Mouse (Mus musculus) midbrain, embryonic 12.5 days (tissue): ENCODE measurements around the gene Tbx18. TPM values are rescaled to one million over a fixed set of nuclear protein-coding genes. Genes with fewer than 3 reads are reported as not detected.

Experiments used
- ATAC-seq: fragments of 200-750 bp; cut with Nextera tagmentation; 2 replicates; pipeline ENCODE4 v1.8.0; 2017; ENCODE audit warnings: low read depth, moderate TSS enrichment, moderate library complexity; ENCODE audit not compliant: low FRiP score
- H3K27ac ChIP-seq: fragments of 300-500 bp; sonication (generic); replicated peaks from 2 replicates; pipeline ENCODE4 v1.5.1; 2016; ENCODE audit warnings: mild to moderate bottlenecking
- H3K27me3 ChIP-seq: fragments of 300-500 bp; sonication (generic); 2 replicates; pipeline ENCODE4 v1.6.1; 2016; ENCODE audit warnings: mild to moderate bottlenecking
- H3K36me3 ChIP-seq: fragments of 300-500 bp; sonication (generic); 2 replicates; pipeline ENCODE4 v1.6.1; 2016
- H3K4me1 ChIP-seq: fragments of 300-500 bp; sonication (generic); 2 replicates; pipeline ENCODE4 v1.6.1; 2016
- H3K4me2 ChIP-seq: fragments of 300-500 bp; sonication (generic); replicated peaks from 2 replicates; pipeline ENCODE4 v1.6.1; 2016; ENCODE audit warnings: mild to moderate bottlenecking, moderate library complexity
- H3K4me3 ChIP-seq: fragments of 300-500 bp; sonication (generic); 2 replicates; pipeline ENCODE4 v1.5.1; 2016; ENCODE audit warnings: mild to moderate bottlenecking
- H3K9ac ChIP-seq: fragments of 300-500 bp; sonication (generic); replicated peaks from 2 replicates; pipeline ENCODE4 v1.6.1; 2016; ENCODE audit warnings: mild to moderate bottlenecking, moderate library complexity
- H3K9me3 ChIP-seq: fragments of 300-500 bp; sonication (generic); 2 replicates; pipeline ENCODE4 v1.6.1; 2016; ENCODE audit warnings: mild to moderate bottlenecking
- WGBS: fragments of 180-500 bp; shearing (Covaris S2); methylation state at CpG from one replicate; pipeline ENCODE4 v1.1.7; 2016; 5-methylcytosine and 5-hydroxymethylcytosine counted together
- polyA plus RNA-seq: library from polyadenylated mRNA; unstranded; fragments of >200 nt; fragmentation: Nextera tagmentation; extraction: Ambion mirVana; gene quantifications from 2 replicates; pipeline ENCODE4 v1.2.1, GENCODE M21; 2016

Gene Tbx18
- polyA plus RNA-seq: 5.6 and 6.4 TPM in 2 replicates

- no peaks in the 10 kb centered on the region for H3K9me3 ChIP-seq
- H3K4me1 ChIP-seq: peaks cover 23% of the 10 kb centered on the region
- H3K27ac ChIP-seq: 0 out of 2 replicates have a peak within 1 kb of the TSS, but pooled peaks have one; percentile 6
- peak within 1 kb of the TSS; percentile 75 for H3K4me2 ChIP-seq
- peaks cover 69% of the 10 kb centered on the region for H3K27me3 ChIP-seq
- no peaks in the 10 kb centered on the region for H3K36me3 ChIP-seq
- WGBS: under 1% methylated on average over 27 of the region's 27 CpGs
- peak within 1 kb of the TSS; percentile 47 for H3K4me3 ChIP-seq
- H3K9ac ChIP-seq: peak within 1 kb of the TSS; percentile 51
- peak; percentile 89 for ATAC-seq
Observed at GRCm38 (mm10) chr9:87730961-87731535, at the start of gene Tbx18. TSS of gene Tbx18 (minus strand) at chr9:87731260.

DNA sequence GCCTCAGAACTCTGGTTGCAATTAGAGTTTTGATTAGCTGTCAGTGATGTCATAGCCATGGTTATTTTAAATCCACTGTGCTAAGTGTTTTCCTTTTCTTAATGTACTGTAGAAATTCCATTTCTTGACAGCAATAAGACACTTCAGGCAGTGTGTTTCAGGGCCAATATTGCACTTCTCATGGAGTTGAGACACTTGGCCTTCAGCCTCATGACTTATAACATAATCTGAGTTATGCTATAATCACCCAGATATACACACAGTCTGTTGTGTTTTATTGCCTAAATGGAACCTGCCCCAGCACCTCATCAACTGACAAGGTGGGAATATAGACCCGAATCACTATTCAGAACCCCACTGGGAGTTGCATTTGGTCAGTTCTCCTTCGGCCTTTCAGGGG, 42.9 kb upstream of the Tbx18 start:
- Histone ChIP-seq H3K9me3 (no peaks in the 10 kb centered on the region), H3K9ac (no peak overlapping the region), H3K27ac (no peak overlapping the region), H3K4me3 (no peak overlapping the region), H3K4me1 (no peaks in the 10 kb centered on the region), H3K4me2 (no peak overlapping the region), H3K27me3 (no peaks in the 10 kb centered on the region), H3K36me3 (no peaks in the 10 kb centered on the region)
- ATAC-seq: no peak
- 92% methylated on average over 2 of the region's 2 CpGs for WGBS

DNA sequence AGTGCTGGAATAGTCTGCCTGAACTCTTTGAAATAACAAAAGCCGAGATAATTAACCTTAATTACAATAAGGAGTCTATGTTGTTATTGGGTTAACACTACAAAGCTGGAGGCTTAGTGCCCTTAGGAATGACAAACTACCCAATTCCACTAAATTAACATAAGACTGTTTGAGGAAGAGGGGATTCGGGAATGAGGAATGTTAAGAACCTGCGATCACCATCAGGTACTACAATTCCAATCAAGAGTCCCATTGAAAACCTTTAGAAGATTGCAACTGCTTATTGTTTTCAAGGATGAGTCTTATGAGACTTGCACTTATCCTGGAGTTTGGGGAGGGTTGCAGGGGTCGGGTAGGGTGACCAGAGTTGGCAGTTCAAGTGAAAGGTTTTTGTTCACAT, 24.6 kb upstream of the Tbx18 start:
- Histone ChIP-seq H3K4me1 (no peaks in the 10 kb centered on the region), H3K36me3 (no peaks in the 10 kb centered on the region), H3K9ac (no peak overlapping the region), H3K4me3 (no peak overlapping the region), H3K9me3 (no peaks in the 10 kb centered on the region), H3K4me2 (no peak overlapping the region), H3K27ac (no peak overlapping the region), H3K27me3 (no peaks in the 10 kb centered on the region)
- 66% methylated on average over 4 of the region's 4 CpGs for WGBS
- no peak for ATAC-seq

DNA sequence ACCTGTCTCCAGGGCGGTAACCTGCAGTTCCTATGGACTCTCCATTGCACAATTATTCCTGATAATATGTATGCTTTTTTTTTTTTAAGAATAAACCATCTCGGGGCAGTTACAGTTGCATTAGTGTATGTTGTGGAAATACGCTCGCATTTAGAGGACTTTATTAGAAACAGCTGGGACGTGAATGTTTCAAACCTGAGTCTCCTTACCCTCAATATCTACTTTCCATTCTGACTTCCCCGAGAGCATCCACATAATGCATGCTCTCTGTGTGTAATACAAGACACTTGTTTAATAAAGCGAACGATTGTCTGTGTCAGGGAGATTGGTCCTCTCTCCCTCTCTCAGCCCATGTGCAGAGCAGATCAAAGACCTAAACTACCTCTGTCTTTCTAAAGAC, 10.5 kb upstream of the Tbx18 start:
- H3K36me3 ChIP-seq: no peaks in the 10 kb centered on the region
- no peak overlapping the region for H3K27ac ChIP-seq
- H3K4me3 ChIP-seq: no peak overlapping the region
- WGBS: 81% methylated on average over 8 of the region's 8 CpGs
- H3K9ac ChIP-seq: no peak overlapping the region
- peaks cover 62% of the 10 kb centered on the region for H3K27me3 ChIP-seq
- no peaks in the 10 kb centered on the region for H3K9me3 ChIP-seq
- no peak for ATAC-seq
- H3K4me2 ChIP-seq: no peak overlapping the region
- peaks cover 16% of the 10 kb centered on the region for H3K4me1 ChIP-seq

- H3K4me2 ChIP-seq: peak overlapping the region; percentile 42
- peak; percentile 83 for ATAC-seq
- H3K9ac ChIP-seq: no peak overlapping the region
- H3K36me3 ChIP-seq: no peaks in the 10 kb centered on the region
- WGBS: 2% methylated on average over 11 of the region's 11 CpGs
- H3K27ac ChIP-seq: no peak overlapping the region
- no peaks in the 10 kb centered on the region for H3K9me3 ChIP-seq
- H3K4me3 ChIP-seq: peak overlapping the region; percentile 25
- H3K4me1 ChIP-seq: peaks cover 16% of the 10 kb centered on the region
- H3K27me3 ChIP-seq: peaks cover 70% of the 10 kb centered on the region
Observed at GRCm38 (mm10) chr9:87740667-87741066, 9.6 kb upstream of the Tbx18 start.

DNA sequence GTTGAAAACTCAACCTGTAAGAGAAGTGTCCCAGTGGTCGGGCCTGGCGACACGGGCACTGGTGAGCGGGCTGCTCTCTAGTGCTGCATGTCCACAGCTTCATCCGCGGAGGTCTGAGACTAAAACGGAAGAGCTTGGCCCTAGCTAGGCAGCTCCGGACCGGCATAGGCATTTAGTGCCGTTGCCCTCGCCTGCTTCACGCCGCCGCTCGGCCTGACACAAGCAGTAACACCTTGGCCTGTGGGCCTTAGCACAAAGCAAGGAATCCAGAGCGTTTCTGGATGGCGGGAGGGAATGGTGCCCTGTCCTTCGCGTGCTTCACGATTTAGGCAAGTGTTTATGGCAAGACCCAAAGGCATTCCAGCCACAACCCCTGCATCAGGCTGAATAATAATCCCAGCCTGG, 9.2 kb upstream of the Tbx18 start:
- H3K27me3 ChIP-seq: peaks cover 74% of the 10 kb centered on the region
- peak overlapping the region; percentile 42 for H3K4me2 ChIP-seq
- no peaks in the 10 kb centered on the region for H3K36me3 ChIP-seq
- peak; percentile 53 for ATAC-seq
- 1% methylated on average over 20 of the region's 20 CpGs for WGBS
- H3K27ac ChIP-seq: no peak overlapping the region
- peak overlapping the region; percentile 25 for H3K4me3 ChIP-seq
- no peak overlapping the region for H3K9ac ChIP-seq
- H3K9me3 ChIP-seq: no peaks in the 10 kb centered on the region
- H3K4me1 ChIP-seq: peaks cover 16% of the 10 kb centered on the region

GRCm38 (mm10) chr9:87739543-87740161, 8.6 kb upstream of the Tbx18 start:
- Histone ChIP-seq H3K9ac (no peak overlapping the region), H3K27ac (no peak overlapping the region), H3K9me3 (no peaks in the 10 kb centered on the region), H3K4me3 (peak overlapping the region; percentile 25), H3K36me3 (no peaks in the 10 kb centered on the region), H3K4me1 (peaks cover 16% of the 10 kb centered on the region), H3K27me3 (peaks cover 80% of the 10 kb centered on the region), H3K4me2 (peak overlapping the region; percentile 42)
- under 1% methylated on average over 41 of the region's 41 CpGs for WGBS
- peak; percentile 45 for ATAC-seq

DNA sequence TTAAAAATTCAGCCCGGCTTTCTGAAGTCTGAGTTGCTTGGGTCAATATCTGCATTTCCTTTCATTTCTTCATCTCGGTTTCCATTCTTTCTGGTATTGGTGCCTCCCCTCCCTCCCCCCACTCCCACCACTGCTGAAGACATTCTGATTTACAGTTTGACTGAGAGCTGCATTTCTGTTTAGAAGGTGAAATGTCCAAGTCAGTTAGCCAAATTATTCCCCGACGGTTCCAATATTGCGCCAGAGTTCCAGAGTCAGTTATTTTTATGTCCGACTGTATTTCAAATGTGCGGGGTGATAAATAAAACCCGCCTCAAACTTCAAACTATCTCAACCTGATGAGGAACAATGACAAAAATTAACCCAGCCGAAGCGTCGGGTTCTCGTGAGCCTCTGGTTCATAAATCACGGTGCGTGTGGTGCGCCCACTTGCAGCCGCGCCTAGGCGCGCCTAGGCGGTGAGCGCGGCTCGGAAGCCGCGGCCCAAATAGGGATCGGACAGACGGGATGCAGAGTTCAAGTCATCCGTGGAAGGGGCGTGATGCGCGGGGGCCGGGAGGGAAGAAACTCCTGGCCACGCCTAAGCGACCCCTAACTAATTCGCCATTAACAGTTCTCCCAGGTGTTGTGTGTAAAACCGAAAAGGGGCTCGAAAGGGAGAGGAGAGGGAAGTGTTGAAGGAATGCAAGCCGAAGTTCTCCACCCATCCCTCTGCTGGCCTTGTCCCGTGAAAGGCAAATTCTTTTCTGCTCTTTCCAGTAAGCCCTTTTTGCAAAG, 7.9 kb upstream of the Tbx18 start:
- Histone ChIP-seq H3K9me3 (no peaks in the 10 kb centered on the region), H3K36me3 (no peaks in the 10 kb centered on the region), H3K9ac (no peak overlapping the region), H3K27me3 (peaks cover 87% of the 10 kb centered on the region), H3K4me1 (peaks cover 16% of the 10 kb centered on the region), H3K4me2 (peak overlapping the region; percentile 42), H3K4me3 (peak overlapping the region; percentile 25), H3K27ac (no peak overlapping the region)
- no peak for ATAC-seq
- under 1% methylated on average over 39 of the region's 39 CpGs for WGBS

DNA sequence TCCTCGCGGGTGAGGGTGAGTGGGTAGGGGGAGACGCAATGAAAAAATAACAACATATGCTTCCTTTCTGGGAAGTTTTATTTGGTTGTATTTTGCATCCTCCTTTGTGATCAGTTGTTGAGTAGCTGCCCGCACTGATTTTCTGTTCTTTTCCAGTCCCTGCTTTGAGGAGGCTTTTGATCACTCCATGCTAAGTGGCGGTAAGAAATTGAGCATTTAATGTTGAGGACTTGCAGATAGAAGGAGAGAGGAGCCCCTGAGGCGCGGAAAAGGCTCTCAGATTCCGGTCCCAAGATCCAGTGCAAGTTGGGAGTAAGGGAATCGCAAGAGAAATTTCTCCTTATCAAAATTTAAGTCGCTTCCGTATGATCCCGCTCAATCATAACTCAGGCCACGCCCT, 7.1 kb upstream of the Tbx18 start:
- ATAC-seq: no peak
- 1% methylated on average over 13 of the region's 13 CpGs for WGBS
- peaks cover 19% of the 10 kb centered on the region for H3K4me1 ChIP-seq
- H3K27ac ChIP-seq: no peak overlapping the region
- peaks cover 90% of the 10 kb centered on the region for H3K27me3 ChIP-seq
- no peak overlapping the region for H3K4me2 ChIP-seq
- H3K9ac ChIP-seq: no peak overlapping the region
- no peaks in the 10 kb centered on the region for H3K9me3 ChIP-seq
- H3K36me3 ChIP-seq: no peaks in the 10 kb centered on the region
- H3K4me3 ChIP-seq: no peak overlapping the region

GRCm38 (mm10) chr9:87737271-87737670, 6.2 kb upstream of the Tbx18 start:
- no peak overlapping the region for H3K27ac ChIP-seq
- no peak overlapping the region for H3K4me3 ChIP-seq
- no peaks in the 10 kb centered on the region for H3K36me3 ChIP-seq
- no peak overlapping the region for H3K4me2 ChIP-seq
- 5% methylated on average over 4 of the region's 4 CpGs for WGBS
- no peak overlapping the region for H3K9ac ChIP-seq
- ATAC-seq: no peak
- H3K27me3 ChIP-seq: peaks cover 90% of the 10 kb centered on the region
- peaks cover 19% of the 10 kb centered on the region for H3K4me1 ChIP-seq
- H3K9me3 ChIP-seq: no peaks in the 10 kb centered on the region

DNA sequence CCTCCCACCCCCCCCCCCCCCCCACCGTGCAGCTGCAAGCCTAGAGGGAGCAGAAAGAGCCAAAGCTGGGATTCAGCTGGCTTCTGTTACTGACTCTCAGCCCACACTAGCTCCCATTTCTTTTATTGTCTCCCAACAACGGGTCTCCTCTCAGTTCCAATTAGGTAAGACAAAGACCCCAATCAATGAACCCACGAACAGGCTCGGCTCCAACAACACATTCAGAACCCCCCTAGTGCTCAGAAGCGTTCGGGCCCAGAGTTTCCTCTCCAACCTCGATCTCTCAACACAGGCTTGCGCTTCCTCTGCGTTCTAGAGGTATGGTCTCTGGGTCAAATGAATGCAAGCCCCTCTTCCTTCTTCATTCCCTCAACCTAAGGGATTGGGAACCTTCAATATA, 4.0 kb upstream of the Tbx18 start:
- no peak for ATAC-seq
- Histone ChIP-seq H3K9me3 (no peaks in the 10 kb centered on the region), H3K4me3 (no peak overlapping the region), H3K27ac (no peak overlapping the region), H3K36me3 (no peaks in the 10 kb centered on the region), H3K4me1 (peaks cover 23% of the 10 kb centered on the region), H3K27me3 (peaks cover 84% of the 10 kb centered on the region), H3K9ac (no peak overlapping the region), H3K4me2 (no peak overlapping the region)
- WGBS: 2% methylated on average over 9 of the region's 9 CpGs

DNA sequence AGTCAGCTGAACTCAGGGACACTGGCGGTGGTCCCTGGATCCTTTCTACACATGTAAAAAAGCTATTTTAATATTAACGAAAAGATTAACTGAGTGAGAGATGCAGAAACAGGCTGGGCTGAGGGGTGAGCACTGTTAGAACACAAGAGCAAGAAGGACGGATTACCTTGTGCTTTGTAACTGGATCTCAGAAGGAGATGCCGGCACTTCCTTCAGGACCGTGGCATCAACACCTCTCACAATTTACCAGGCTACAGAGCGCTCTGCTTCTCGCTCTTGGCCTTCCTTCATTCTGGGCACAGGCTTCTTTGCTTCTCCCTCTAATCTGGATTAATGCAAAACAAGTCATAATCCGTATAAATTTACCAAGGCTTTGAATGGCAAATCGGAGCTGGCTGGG, 3.6 kb upstream of the Tbx18 start:
- Histone ChIP-seq H3K4me1 (peaks cover 23% of the 10 kb centered on the region), H3K27ac (no peak overlapping the region), H3K9me3 (no peaks in the 10 kb centered on the region), H3K27me3 (peaks cover 84% of the 10 kb centered on the region), H3K36me3 (no peaks in the 10 kb centered on the region), H3K9ac (no peak overlapping the region), H3K4me2 (no peak overlapping the region), H3K4me3 (no peak overlapping the region)
- ATAC-seq: no peak
- 1% methylated on average over 9 of the region's 9 CpGs for WGBS
